Mouse (Mus musculus): Measurements from ENCODE around the gene Lrrc17. TPM values are rescaled to one million over a fixed set of nuclear protein-coding genes. Genes with fewer than 3 reads are reported as not detected.

Gene Lrrc17
- total and polyA plus RNA-seq, 3 experiments: 0.16 TPM; not detected in 2

- Histone ChIP-seq H3K36me3 (replicated peaks) (no peaks in the 10 kb centered on the region), H3K9me3 (replicated peaks) (no peaks in the 10 kb centered on the region), H3K4me1 (ENCODE audit: insufficient read depth, low read depth, low read length) (peaks cover 2% of the 10 kb centered on the region; the same call in 1 of the 2 replicates), H3K4me3 (ENCODE audit: low read depth, low read length) (no peak overlapping the region), H3K27me3 (ENCODE audit: insufficient read depth, low read length) (peaks cover 12% of the 10 kb centered on the region)
- ATAC-seq (ENCODE audit: extremely low read depth, insufficient number of reproducible peaks, low FRiP score, poor library complexity, severe bottlenecking) (no peak), DNase-seq (ENCODE audit: low spot score) (no peak)
- TF ChIP-seq POLR2AphosphoS5 (IDR thresholded peaks at IDR 0.05; ENCODE audit: insufficient replicate concordance, low read depth, low read length): no peak
- no peak for TF ChIP-seq TAL1 (conservative IDR thresholded peaks at IDR 0.05; ENCODE audit: low read depth, low read length)
- no peak for TF ChIP-seq CTCF (IDR thresholded peaks at IDR 0.05; ENCODE audit: low read depth, low read length)
- no peak for TF ChIP-seq GATA1 (IDR thresholded peaks at IDR 0.05; ENCODE audit: borderline replicate concordance, low read length)
- no peak for TF ChIP-seq GATA2 (IDR thresholded peaks at IDR 0.05; ENCODE audit: borderline replicate concordance, low read depth, low read length)
Observed at GRCm38 (mm10) chr5:21513363-21513762, 30.0 kb upstream of the Lrrc17 start.

- H3K36me3 ChIP-seq (replicated peaks): no peaks in the 10 kb centered on the region
- H3K9me3 ChIP-seq (replicated peaks): no peaks in the 10 kb centered on the region
- H3K4me3 ChIP-seq (ENCODE audit: low read depth, low read length): no peak overlapping the region; the same call in 1 of the 2 replicates
- H3K27me3 ChIP-seq (ENCODE audit: insufficient read depth, low read length): peaks cover 13% of the 10 kb centered on the region
- peaks cover 2% of the 10 kb centered on the region; the same call in 1 of the 2 replicates for H3K4me1 ChIP-seq (ENCODE audit: insufficient read depth, low read depth, low read length)
- no peak for DNase-seq (ENCODE audit: low spot score)
- TF ChIP-seq POLR2AphosphoS5 (IDR thresholded peaks at IDR 0.05; ENCODE audit: insufficient replicate concordance, low read depth, low read length) (no peak), GATA2 (IDR thresholded peaks at IDR 0.05; ENCODE audit: borderline replicate concordance, low read depth, low read length) (no peak), TAL1 (conservative IDR thresholded peaks at IDR 0.05; ENCODE audit: low read depth, low read length) (no peak), CTCF (IDR thresholded peaks at IDR 0.05; ENCODE audit: low read depth, low read length) (no peak), GATA1 (IDR thresholded peaks at IDR 0.05; ENCODE audit: borderline replicate concordance, low read length) (no peak)
- no peak for ATAC-seq (ENCODE audit: extremely low read depth, insufficient number of reproducible peaks, low FRiP score, poor library complexity, severe bottlenecking)
Observed at GRCm38 (mm10) chr5:21517562-21517961, 25.8 kb upstream of the Lrrc17 start.

- DNase-seq (ENCODE audit: low spot score) (no peak), ATAC-seq (ENCODE audit: extremely low read depth, insufficient number of reproducible peaks, low FRiP score, poor library complexity, severe bottlenecking) (no peak)
- TF ChIP-seq CTCF (IDR thresholded peaks at IDR 0.05; ENCODE audit: low read depth, low read length) (no peak), GATA2 (IDR thresholded peaks at IDR 0.05; ENCODE audit: borderline replicate concordance, low read depth, low read length) (no peak), POLR2AphosphoS5 (IDR thresholded peaks at IDR 0.05; ENCODE audit: insufficient replicate concordance, low read depth, low read length) (no peak), GATA1 (IDR thresholded peaks at IDR 0.05; ENCODE audit: borderline replicate concordance, low read length) (no peak), TAL1 (conservative IDR thresholded peaks at IDR 0.05; ENCODE audit: low read depth, low read length) (no peak)
- Histone ChIP-seq H3K4me1 (ENCODE audit: insufficient read depth, low read depth, low read length) (peaks cover 2% of the 10 kb centered on the region; the same call in 1 of the 2 replicates), H3K36me3 (replicated peaks) (no peaks in the 10 kb centered on the region), H3K27me3 (ENCODE audit: insufficient read depth, low read length) (peaks cover 13% of the 10 kb centered on the region), H3K9me3 (replicated peaks) (no peaks in the 10 kb centered on the region), H3K4me3 (ENCODE audit: low read depth, low read length) (no peak overlapping the region)
Observed at GRCm38 (mm10) chr5:21518207-21518606, 25.2 kb upstream of the Lrrc17 start.

- TF ChIP-seq CTCF (IDR thresholded peaks at IDR 0.05; ENCODE audit: low read depth, low read length) (no peak), GATA2 (IDR thresholded peaks at IDR 0.05; ENCODE audit: borderline replicate concordance, low read depth, low read length) (no peak), TAL1 (conservative IDR thresholded peaks at IDR 0.05; ENCODE audit: low read depth, low read length) (no peak), GATA1 (IDR thresholded peaks at IDR 0.05; ENCODE audit: borderline replicate concordance, low read length) (no peak), POLR2AphosphoS5 (IDR thresholded peaks at IDR 0.05; ENCODE audit: insufficient replicate concordance, low read depth, low read length) (no peak)
- Histone ChIP-seq H3K27me3 (ENCODE audit: insufficient read depth, low read length) (peaks cover 13% of the 10 kb centered on the region), H3K4me1 (ENCODE audit: insufficient read depth, low read depth, low read length) (peaks cover 2% of the 10 kb centered on the region; the same call in 1 of the 2 replicates), H3K36me3 (replicated peaks) (no peaks in the 10 kb centered on the region), H3K9me3 (replicated peaks) (no peaks in the 10 kb centered on the region), H3K4me3 (ENCODE audit: low read depth, low read length) (no peak overlapping the region)
- ATAC-seq (ENCODE audit: extremely low read depth, insufficient number of reproducible peaks, low FRiP score, poor library complexity, severe bottlenecking): no peak
- no peak for DNase-seq (ENCODE audit: low spot score)
Observed at GRCm38 (mm10) chr5:21519166-21519565, 24.2 kb upstream of the Lrrc17 start.

GRCm38 (mm10) chr5:21526835-21527485, 16.4 kb upstream of the Lrrc17 start:
- no peak overlapping the region for H3K4me3 ChIP-seq (ENCODE audit: low read depth, low read length)
- H3K36me3 ChIP-seq (replicated peaks): no peaks in the 10 kb centered on the region
- H3K27me3 ChIP-seq (ENCODE audit: insufficient read depth, low read length): no peaks in the 10 kb centered on the region; the same call in 1 of the 2 replicates
- DNase-seq (ENCODE audit: low spot score): no peak
- no peaks in the 10 kb centered on the region for H3K9me3 ChIP-seq (replicated peaks)
- no peak for ATAC-seq (ENCODE audit: extremely low read depth, insufficient number of reproducible peaks, low FRiP score, poor library complexity, severe bottlenecking)
- TF ChIP-seq TAL1 (conservative IDR thresholded peaks at IDR 0.05; ENCODE audit: low read depth, low read length) (no peak), GATA2 (IDR thresholded peaks at IDR 0.05; ENCODE audit: borderline replicate concordance, low read depth, low read length) (no peak), GATA1 (IDR thresholded peaks at IDR 0.05; ENCODE audit: borderline replicate concordance, low read length) (no peak), POLR2AphosphoS5 (IDR thresholded peaks at IDR 0.05; ENCODE audit: insufficient replicate concordance, low read depth, low read length) (no peak), CTCF (IDR thresholded peaks at IDR 0.05; ENCODE audit: low read depth, low read length) (no peak)
- H3K4me1 ChIP-seq (ENCODE audit: insufficient read depth, low read depth, low read length): no peaks in the 10 kb centered on the region

- Histone ChIP-seq H3K27me3 (ENCODE audit: insufficient read depth, low read length) (no peaks in the 10 kb centered on the region; the same call in 1 of the 2 replicates), H3K4me1 (ENCODE audit: insufficient read depth, low read depth, low read length) (no peaks in the 10 kb centered on the region), H3K9me3 (replicated peaks) (no peaks in the 10 kb centered on the region), H3K4me3 (ENCODE audit: low read depth, low read length) (no peak overlapping the region), H3K36me3 (replicated peaks) (no peaks in the 10 kb centered on the region)
- DNase-seq (ENCODE audit: low spot score) (no peak), ATAC-seq (ENCODE audit: extremely low read depth, insufficient number of reproducible peaks, low FRiP score, poor library complexity, severe bottlenecking) (no peak)
- TF ChIP-seq GATA2 (IDR thresholded peaks at IDR 0.05; ENCODE audit: borderline replicate concordance, low read depth, low read length) (no peak), POLR2AphosphoS5 (IDR thresholded peaks at IDR 0.05; ENCODE audit: insufficient replicate concordance, low read depth, low read length) (no peak), GATA1 (IDR thresholded peaks at IDR 0.05; ENCODE audit: borderline replicate concordance, low read length) (no peak), CTCF (IDR thresholded peaks at IDR 0.05; ENCODE audit: low read depth, low read length) (no peak), TAL1 (conservative IDR thresholded peaks at IDR 0.05; ENCODE audit: low read depth, low read length) (no peak)
Observed at GRCm38 (mm10) chr5:21527488-21527911, 15.9 kb upstream of the Lrrc17 start.

Measured in G1E (cell line).